Mouse (Mus musculus) limb, embryonic 12.5 days (tissue): ENCODE data around the gene Thbs2. TPM values are rescaled to one million over a fixed set of nuclear protein-coding genes. Genes with fewer than 3 reads are reported as not detected.

Source experiments
- ATAC-seq: fragments of 200-750 bp; cut with Nextera tagmentation; 2 replicates; pipeline ENCODE4 v1.8.0; 2017; ENCODE audit warnings: low read depth, moderate TSS enrichment; ENCODE audit not compliant: insufficient number of reproducible peaks, insufficient read depth, low FRiP score, low TSS enrichment
- H3K27ac ChIP-seq: fragments of 300-500 bp; sonication (generic); 2 replicates; pipeline ENCODE4 v1.5.1; 2016; ENCODE audit warnings: mild to moderate bottlenecking, moderate library complexity
- H3K27me3 ChIP-seq: fragments of 300-500 bp; sonication (generic); 2 replicates; pipeline ENCODE4 v1.6.1; 2016; ENCODE audit warnings: mild to moderate bottlenecking, moderate library complexity
- H3K36me3 ChIP-seq: fragments of 300-500 bp; sonication (generic); 2 replicates; pipeline ENCODE4 v1.6.1; 2016; ENCODE audit warnings: mild to moderate bottlenecking, moderate library complexity
- H3K4me1 ChIP-seq: fragments of 300-500 bp; sonication (generic); replicated peaks from 2 replicates; pipeline ENCODE4 v1.6.1; 2016
- H3K4me2 ChIP-seq: fragments of 300-500 bp; sonication (generic); 2 replicates; pipeline ENCODE4 v1.6.1; 2016; ENCODE audit warnings: mild to moderate bottlenecking, moderate library complexity
- H3K4me3 ChIP-seq: fragments of 300-500 bp; sonication (generic); replicated peaks from 2 replicates; pipeline ENCODE4 v1.5.1; 2016; ENCODE audit warnings: mild to moderate bottlenecking
- H3K9ac ChIP-seq: fragments of 300-500 bp; sonication (generic); replicated peaks from 2 replicates; pipeline ENCODE4 v1.6.1; 2016; ENCODE audit warnings: mild to moderate bottlenecking, moderate library complexity
- H3K9me3 ChIP-seq: fragments of 300-500 bp; sonication (generic); 2 replicates; pipeline ENCODE4 v1.6.1; 2016; ENCODE audit warnings: mild to moderate bottlenecking, moderate library complexity
- WGBS: fragments of 180-500 bp; shearing (Covaris S2); methylation state at CpG from one replicate; pipeline ENCODE4 v1.1.7; 2016; 5-methylcytosine and 5-hydroxymethylcytosine counted together
- polyA plus RNA-seq: library from polyadenylated mRNA; unstranded; fragments of >200 nt; fragmentation: Nextera tagmentation; extraction: Ambion mirVana; gene quantifications from 2 replicates; pipeline ENCODE4 v1.2.1, GENCODE M21; 2016

Thbs2 gene
- polyA plus RNA-seq, 1 experiment from 2014 or later: 4.7 TPM

DNA sequence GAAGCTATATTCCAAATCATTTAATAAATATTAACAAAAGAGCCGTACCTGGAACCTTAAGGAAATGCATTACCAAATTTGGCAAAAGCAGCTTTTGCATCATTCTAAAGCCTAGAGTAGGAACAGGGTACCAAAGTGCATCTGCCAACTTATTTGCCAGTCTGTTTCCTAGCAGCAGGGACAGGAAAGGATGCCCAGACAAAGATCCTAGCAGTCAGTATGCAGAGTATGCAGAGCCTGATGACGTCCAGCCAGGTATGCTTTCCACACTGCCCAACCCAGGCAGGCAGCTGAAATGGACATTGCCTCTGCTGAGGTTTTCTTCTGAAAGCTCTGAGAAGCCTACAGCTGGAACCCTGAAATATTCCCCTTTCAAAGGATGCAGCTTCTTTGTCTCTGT, 27.6 kb downstream of the Thbs2 start:
- H3K9ac ChIP-seq: no peak overlapping the region
- no peaks in the 10 kb centered on the region for H3K4me1 ChIP-seq
- WGBS: 80% methylated on average over 2 of the region's 2 CpGs
- no peak for ATAC-seq
- no peak overlapping the region for H3K4me3 ChIP-seq
- no peaks in the 10 kb centered on the region for H3K9me3 ChIP-seq
- no peaks in the 10 kb centered on the region for H3K36me3 ChIP-seq
- H3K27ac ChIP-seq: no peak overlapping the region
- H3K27me3 ChIP-seq: no peaks in the 10 kb centered on the region
- H3K4me2 ChIP-seq: no peak overlapping the region

DNA sequence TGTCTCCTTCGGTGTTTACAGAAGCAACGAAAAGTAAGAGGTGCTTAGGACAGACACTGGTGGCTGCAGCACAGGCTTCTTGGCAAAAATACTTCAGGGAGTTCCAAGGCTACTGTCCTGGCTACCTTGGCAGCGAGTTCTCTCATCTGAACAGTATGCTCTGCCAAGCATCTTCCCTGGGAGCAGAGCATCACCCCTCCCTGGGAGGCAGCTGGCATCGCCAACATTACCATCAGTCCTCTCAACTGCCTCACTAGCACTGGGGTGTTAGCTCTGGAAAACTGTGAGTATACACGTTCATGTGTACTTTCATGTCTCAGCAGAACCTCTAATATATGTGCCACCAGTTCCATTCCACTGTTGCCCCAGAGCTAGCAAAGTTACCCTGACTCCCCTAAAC, 30.7 kb downstream of the Thbs2 start:
- WGBS: 79% methylated on average over 5 of the region's 5 CpGs
- Histone ChIP-seq H3K4me1 (no peaks in the 10 kb centered on the region), H3K9ac (no peak overlapping the region), H3K4me3 (no peak overlapping the region), H3K27ac (no peak overlapping the region), H3K36me3 (no peaks in the 10 kb centered on the region), H3K9me3 (no peaks in the 10 kb centered on the region), H3K4me2 (no peak overlapping the region), H3K27me3 (no peaks in the 10 kb centered on the region)
- ATAC-seq: no peak

- Histone ChIP-seq H3K4me2 (no peak overlapping the region), H3K36me3 (no peaks in the 10 kb centered on the region), H3K9me3 (no peaks in the 10 kb centered on the region), H3K27ac (no peak overlapping the region), H3K4me1 (no peaks in the 10 kb centered on the region), H3K9ac (no peak overlapping the region), H3K27me3 (no peaks in the 10 kb centered on the region), H3K4me3 (no peak overlapping the region)
- ATAC-seq: no peak
- WGBS: 82% methylated on average over 6 of the region's 6 CpGs
Observed at GRCm38 (mm10) chr17:14662409-14662808, 31.6 kb downstream of the Thbs2 start.

DNA sequence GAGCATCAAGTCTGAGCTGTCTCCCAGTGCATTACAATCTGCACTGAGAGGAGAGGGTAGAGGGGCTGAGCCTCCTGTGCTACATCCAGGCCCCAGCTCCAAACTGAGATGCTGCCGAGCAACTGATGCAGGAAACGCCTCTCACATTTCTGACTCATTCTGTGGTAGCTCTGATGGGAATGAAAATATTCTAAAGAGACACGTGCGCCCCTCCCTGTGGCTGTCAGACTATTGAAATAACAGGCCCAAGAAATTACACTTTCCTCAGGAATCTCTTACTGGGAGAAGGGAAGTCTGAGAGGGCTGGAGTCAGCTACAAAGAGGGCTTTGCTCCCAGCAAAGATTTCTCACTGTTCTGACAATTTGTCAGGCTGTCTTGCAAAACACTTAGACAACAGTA, 34.3 kb downstream of the Thbs2 start:
- 79% methylated on average over 4 of the region's 4 CpGs for WGBS

GRCm38 (mm10) chr17:14658123-14658522, 35.9 kb downstream of the Thbs2 start:
- 72% methylated on average over 2 of the region's 2 CpGs for WGBS
- Histone ChIP-seq H3K4me3 (no peak overlapping the region), H3K9ac (no peak overlapping the region), H3K4me2 (no peak overlapping the region), H3K27ac (no peak overlapping the region), H3K9me3 (no peaks in the 10 kb centered on the region), H3K36me3 (no peaks in the 10 kb centered on the region), H3K4me1 (no peaks in the 10 kb centered on the region), H3K27me3 (no peaks in the 10 kb centered on the region)
- ATAC-seq: no peak

More for the DNA sequence above, 34.3 kb downstream of the Thbs2 start:
- Histone ChIP-seq H3K9me3 (no peaks in the 10 kb centered on the region), H3K4me2 (no peak overlapping the region), H3K4me3 (no peak overlapping the region), H3K4me1 (no peaks in the 10 kb centered on the region), H3K27me3 (no peaks in the 10 kb centered on the region), H3K27ac (no peak overlapping the region), H3K9ac (no peak overlapping the region), H3K36me3 (no peaks in the 10 kb centered on the region)
- no peak for ATAC-seq

DNA sequence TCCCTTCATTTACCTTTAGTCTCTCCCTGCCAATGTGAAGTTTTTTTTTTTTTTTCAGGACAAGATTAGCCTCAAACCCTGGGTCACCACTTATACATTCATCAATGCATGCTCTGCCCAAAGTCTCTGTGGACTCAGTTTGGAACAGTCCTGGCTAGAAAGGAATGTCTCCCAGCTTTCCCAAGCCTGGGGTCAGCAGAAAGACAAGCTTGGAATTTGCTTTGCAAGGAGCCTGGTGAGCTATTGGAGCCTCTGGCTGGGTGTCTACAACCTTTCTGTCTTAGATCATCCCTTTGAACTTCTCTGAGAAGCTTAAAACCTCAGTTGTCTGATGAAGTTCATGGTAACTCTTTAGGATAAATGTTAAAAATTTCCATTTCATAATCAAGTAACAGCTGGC, 36.9 kb downstream of the Thbs2 start:
- Histone ChIP-seq H3K27me3 (no peaks in the 10 kb centered on the region), H3K4me3 (no peak overlapping the region), H3K4me2 (no peak overlapping the region), H3K4me1 (peaks cover under 1% of the 10 kb centered on the region; the same call in 1 of the 2 replicates), H3K9ac (no peak overlapping the region), H3K27ac (no peak overlapping the region), H3K9me3 (no peaks in the 10 kb centered on the region), H3K36me3 (no peaks in the 10 kb centered on the region)
- no peak for ATAC-seq

GRCm38 (mm10) chr17:14654981-14655380, 39.1 kb downstream of the Thbs2 start:
- no peak overlapping the region for H3K4me2 ChIP-seq
- no peaks in the 10 kb centered on the region for H3K36me3 ChIP-seq
- no peak for ATAC-seq
- WGBS: 81% methylated on average over 3 of the region's 3 CpGs
- no peak overlapping the region for H3K9ac ChIP-seq
- peaks cover 3% of the 10 kb centered on the region; the same call in 1 of the 2 replicates for H3K4me1 ChIP-seq
- H3K9me3 ChIP-seq: no peaks in the 10 kb centered on the region
- H3K27me3 ChIP-seq: no peaks in the 10 kb centered on the region
- H3K27ac ChIP-seq: no peak overlapping the region
- H3K4me3 ChIP-seq: no peak overlapping the region

GRCm38 (mm10) chr17:14652013-14652412, 42.0 kb downstream of the Thbs2 start:
- Histone ChIP-seq H3K36me3 (no peaks in the 10 kb centered on the region), H3K9me3 (no peaks in the 10 kb centered on the region), H3K27ac (no peak overlapping the region), H3K4me1 (peaks cover 3% of the 10 kb centered on the region; the same call in 1 of the 2 replicates), H3K4me2 (no peak overlapping the region), H3K27me3 (no peaks in the 10 kb centered on the region), H3K4me3 (no peak overlapping the region), H3K9ac (no peak overlapping the region)
- 33% methylated on average over 7 of the region's 7 CpGs for WGBS
- peak; percentile 66 for ATAC-seq

DNA sequence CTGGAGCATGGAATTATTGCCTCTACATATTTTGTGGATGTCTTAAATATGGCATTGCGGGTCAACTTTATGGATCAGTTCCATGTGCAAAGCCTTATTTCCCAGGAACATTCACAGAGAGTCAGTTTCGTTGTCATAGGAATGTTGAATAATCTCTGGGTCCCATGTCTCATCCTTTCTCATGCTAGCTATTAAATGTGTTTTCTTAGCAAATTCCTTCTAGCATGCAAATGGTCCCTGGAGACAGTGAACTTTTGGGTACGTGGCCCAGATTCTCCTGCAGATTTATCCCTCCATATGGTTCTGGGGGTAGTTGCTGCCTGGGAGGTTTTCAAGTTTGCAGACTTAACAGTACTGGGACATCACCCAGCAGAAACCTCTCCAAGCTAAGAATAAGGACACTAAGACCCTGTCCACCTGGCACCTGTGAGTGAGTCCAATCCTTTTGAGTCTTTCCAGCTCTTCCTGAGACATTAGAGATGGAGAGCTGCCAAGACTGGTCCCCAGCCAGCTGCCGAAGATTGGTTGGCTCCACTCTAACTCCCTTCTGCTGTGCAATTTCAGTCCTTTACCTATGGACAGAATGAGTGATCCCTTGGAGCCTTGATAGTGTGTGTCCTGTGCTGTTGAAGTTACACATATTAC, 45.9 kb downstream of the Thbs2 start:
- H3K4me1 ChIP-seq: peaks cover 3% of the 10 kb centered on the region; the same call in 1 of the 2 replicates
- 79% methylated on average over 4 of the region's 4 CpGs for WGBS
- no peak overlapping the region for H3K9ac ChIP-seq

GRCm38 (mm10) chr17:14643996-14644395, 50.0 kb downstream of the Thbs2 start:
- Histone ChIP-seq H3K36me3 (no peaks in the 10 kb centered on the region), H3K4me2 (no peak overlapping the region), H3K27me3 (no peaks in the 10 kb centered on the region), H3K9ac (no peak overlapping the region), H3K4me3 (no peak overlapping the region), H3K27ac (no peak overlapping the region), H3K4me1 (no peaks in the 10 kb centered on the region), H3K9me3 (no peaks in the 10 kb centered on the region)
- WGBS: 62% methylated on average over 3 of the region's 3 CpGs
- ATAC-seq: no peak

More for the DNA sequence above, 45.9 kb downstream of the Thbs2 start:
- no peak overlapping the region for H3K4me3 ChIP-seq
- no peak overlapping the region for H3K27ac ChIP-seq
- no peak overlapping the region for H3K4me2 ChIP-seq
- no peaks in the 10 kb centered on the region for H3K36me3 ChIP-seq
- no peaks in the 10 kb centered on the region for H3K9me3 ChIP-seq
- H3K27me3 ChIP-seq: no peaks in the 10 kb centered on the region
- ATAC-seq: no peak

GRCm38 (mm10) chr17:14640351-14641115, 53.5 kb downstream of the Thbs2 start:
- no peak overlapping the region for H3K4me2 ChIP-seq
- no peaks in the 10 kb centered on the region for H3K9me3 ChIP-seq
- ATAC-seq: no peak
- no peaks in the 10 kb centered on the region for H3K27me3 ChIP-seq
- H3K4me3 ChIP-seq: no peak overlapping the region
- no peak overlapping the region for H3K27ac ChIP-seq
- no peak overlapping the region for H3K9ac ChIP-seq
- H3K4me1 ChIP-seq: no peaks in the 10 kb centered on the region
- H3K36me3 ChIP-seq: no peaks in the 10 kb centered on the region
- 83% methylated on average over 15 of the region's 15 CpGs for WGBS
